Mouse (Mus musculus) G1E (cell line): ENCODE data around the gene Stat5b.

Experiments
- CTCF ChIP-seq: IDR thresholded peaks from 2 replicates; pipeline ENCODE4 v1.5.1; 2012; ENCODE audit warnings: low read depth, low read length, inconsistent platforms, mixed read lengths
- GATA1 ChIP-seq: IDR thresholded peaks from 2 replicates; pipeline ENCODE4 v1.6.1; 2012; ENCODE audit warnings: borderline replicate concordance, low read length, inconsistent platforms, mixed read lengths
- GATA2 ChIP-seq: IDR thresholded peaks from 2 replicates; pipeline ENCODE4 v1.6.1; 2012; ENCODE audit warnings: low read depth, low read length, inconsistent platforms, borderline replicate concordance
- POLR2AphosphoS5 ChIP-seq: IDR thresholded peaks from 2 replicates; pipeline ENCODE4 v1.6.1; 2012; ENCODE audit warnings: low read depth, low read length, inconsistent platforms; ENCODE audit not compliant: insufficient replicate concordance
- TAL1 ChIP-seq: conservative IDR thresholded peaks from 2 replicates; pipeline ENCODE4 v1.6.1; 2012; ENCODE audit warnings: low read depth, low read length, inconsistent platforms, mixed read lengths

GRCm38 (mm10) chr11:100805535-100805934 lies 45.0 kb downstream of the Stat5b start:
- no peak for TF ChIP-seq TAL1
- TF ChIP-seq CTCF = no peak
- TF ChIP-seq GATA2 = no peak
- TF ChIP-seq POLR2AphosphoS5 = no peak
- TF ChIP-seq GATA1 = no peak
